Mouse (Mus musculus): ENCODE data around the gene Tnrc18. TPM values are rescaled to one million over a fixed set of nuclear protein-coding genes. Genes with fewer than 3 reads are reported as not detected.
A peak's percentile ranks its signal among the peaks of the same experiment; 100 is the strongest.

Gene Tnrc18
- polyA plus RNA-seq, 1 experiment from 2014 or later: 11.1 TPM

DNA sequence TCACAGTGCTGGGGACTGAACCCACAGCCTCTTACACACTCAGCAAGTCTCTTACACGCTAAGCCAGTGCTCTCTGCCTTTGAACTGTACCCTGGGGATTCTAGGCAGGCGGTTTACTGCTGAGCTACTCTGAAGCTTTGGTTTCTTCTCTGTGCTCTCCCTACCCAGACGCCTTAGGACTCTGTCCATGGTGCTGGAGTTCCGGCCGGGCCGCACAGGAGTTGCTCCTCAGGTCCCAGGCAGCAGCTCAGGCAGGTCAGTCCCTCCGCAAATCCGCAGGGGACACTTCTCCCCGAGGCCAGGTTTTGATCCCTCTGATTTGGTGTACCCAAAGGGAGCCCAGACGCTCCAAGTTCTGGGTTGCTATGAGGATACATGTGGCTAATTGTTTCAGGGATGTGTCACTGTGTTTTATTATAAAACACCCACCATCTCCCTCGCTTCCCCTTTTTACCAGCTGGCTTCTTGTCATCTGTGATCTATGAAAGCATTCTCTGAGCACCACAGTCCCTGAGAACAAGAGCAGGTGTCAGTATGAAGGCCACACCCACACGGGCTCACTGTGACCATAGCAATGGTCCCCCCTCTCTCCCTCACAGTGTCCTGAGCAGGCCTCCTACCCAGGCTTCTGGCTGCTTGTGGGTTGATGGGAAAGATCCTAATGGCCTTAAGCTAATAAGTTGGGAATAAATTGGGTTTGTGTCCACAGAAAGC is 122.7 kb downstream of the Tnrc18 start:
- Histone ChIP-seq H3K36me3 (ENCODE audit: control insufficient read depth, insufficient read depth, low read length) (no peaks in the 10 kb centered on the region), H3K4me1 (replicated peaks; ENCODE audit: control insufficient read depth, insufficient read depth, low read length) (no peaks in the 10 kb centered on the region), H3K9ac (ENCODE audit: low read depth, low read length) (no peak overlapping the region), H3K27ac (ENCODE audit: low read depth, low read length) (no peak overlapping the region), H3K4me2 (no peak overlapping the region), H3K9me3 (ENCODE audit: control insufficient read depth, low read length) (no peaks in the 10 kb centered on the region), H3K4me3 (ENCODE audit: low read depth, low read length) (no peak overlapping the region), H3K27me3 (replicated peaks; ENCODE audit: control insufficient read depth, insufficient read depth, low read length) (peaks cover 12% of the 10 kb centered on the region; the same call in 1 of the 2 replicates)
- 12% methylated on average over 12 of the region's 12 CpGs for WGBS
- ATAC-seq (replicated peaks; ENCODE audit: low FRiP score) (no peak), DNase-seq (ENCODE audit: low spot score) (peak; percentile 66)

DNA sequence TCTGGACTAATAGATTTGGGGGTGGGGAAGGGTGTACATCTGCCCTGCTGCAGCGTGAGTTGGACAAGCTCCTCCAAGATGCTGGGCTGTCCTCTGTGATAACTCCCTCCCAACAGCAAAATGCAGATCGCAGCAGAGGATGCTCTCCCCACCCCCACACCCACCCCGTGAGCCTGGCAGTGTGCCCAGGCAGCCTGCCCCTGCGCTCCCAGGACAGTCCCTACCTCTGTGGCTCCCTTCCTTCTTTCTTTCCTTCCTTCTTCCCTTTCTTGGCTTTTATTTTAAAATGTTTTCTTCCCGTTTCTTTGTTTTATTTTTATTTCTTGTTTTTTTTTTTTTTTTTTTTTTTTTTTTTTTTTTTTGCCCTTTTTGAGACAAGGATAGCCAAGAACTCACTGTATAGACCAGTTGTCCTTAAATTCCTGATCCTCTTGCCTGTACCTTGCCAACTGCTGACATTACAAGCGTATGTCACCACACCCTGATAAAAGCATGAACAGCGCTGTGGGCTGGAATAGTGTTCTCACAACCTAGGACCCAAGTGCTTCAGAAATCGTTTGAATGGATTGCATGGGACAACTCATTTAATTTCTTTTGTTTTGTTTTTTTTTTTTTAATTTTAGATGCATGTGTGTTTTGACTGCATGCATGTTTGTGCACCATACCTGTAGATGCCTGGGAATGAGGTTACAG is 123.6 kb downstream of the Tnrc18 start:
- no peak overlapping the region for H3K9ac ChIP-seq (ENCODE audit: low read depth, low read length)
- H3K4me2 ChIP-seq: no peak overlapping the region
- H3K9me3 ChIP-seq (ENCODE audit: control insufficient read depth, low read length): no peaks in the 10 kb centered on the region
- no peaks in the 10 kb centered on the region for H3K36me3 ChIP-seq (ENCODE audit: control insufficient read depth, insufficient read depth, low read length)
- H3K4me1 ChIP-seq (replicated peaks; ENCODE audit: control insufficient read depth, insufficient read depth, low read length): no peaks in the 10 kb centered on the region
- ATAC-seq (replicated peaks; ENCODE audit: low FRiP score) (no peak), DNase-seq (ENCODE audit: low spot score) (no peak)
- 51% methylated on average over 8 of the region's 8 CpGs for WGBS
- H3K27ac ChIP-seq (ENCODE audit: low read depth, low read length): no peak overlapping the region
- 0 out of 2 replicates have a peak, but pooled peaks cover 10% of the 10 kb centered on the region for H3K27me3 ChIP-seq (replicated peaks; ENCODE audit: control insufficient read depth, insufficient read depth, low read length)
- no peak overlapping the region for H3K4me3 ChIP-seq (ENCODE audit: low read depth, low read length)

DNA sequence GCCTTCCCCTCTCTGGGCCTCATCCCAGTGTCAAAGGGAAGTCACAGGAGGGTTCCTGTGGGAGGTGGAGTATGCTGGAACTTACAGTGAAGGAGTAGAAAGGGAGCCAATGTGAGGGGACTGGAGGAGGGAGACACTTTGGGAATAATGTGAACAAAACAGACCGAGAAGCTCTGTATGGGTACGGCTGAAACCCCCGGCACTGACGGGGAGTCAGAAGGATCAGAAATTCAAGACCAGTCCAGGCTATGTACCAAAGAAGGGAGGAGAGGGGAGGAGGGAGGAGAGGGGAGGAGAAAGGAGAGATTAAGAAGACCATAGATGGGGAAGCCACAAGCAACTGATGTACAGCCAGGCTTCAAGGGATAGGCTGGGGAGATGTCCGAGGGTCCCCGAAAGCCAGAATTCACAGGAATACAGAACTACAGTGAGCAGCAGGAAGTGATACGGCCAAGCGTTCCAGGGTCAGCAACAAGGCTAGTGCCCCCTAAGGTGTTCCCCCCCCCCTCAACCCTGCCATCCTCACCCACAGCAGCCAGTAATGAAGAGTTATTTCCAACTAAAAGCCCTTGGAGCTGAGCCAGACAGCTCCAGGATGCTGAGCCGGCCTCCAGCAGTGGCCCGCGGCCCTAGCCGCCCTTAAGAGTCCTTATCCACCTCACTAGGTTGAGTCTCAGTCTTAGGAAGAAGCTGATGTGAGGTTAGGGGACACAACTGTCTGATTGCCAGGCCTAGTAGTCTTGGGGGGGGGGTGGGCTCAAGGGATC is 124.3 kb downstream of the Tnrc18 start:
- Histone ChIP-seq H3K27ac (ENCODE audit: low read depth, low read length) (no peak overlapping the region), H3K36me3 (ENCODE audit: control insufficient read depth, insufficient read depth, low read length) (no peaks in the 10 kb centered on the region), H3K9me3 (ENCODE audit: control insufficient read depth, low read length) (no peaks in the 10 kb centered on the region), H3K4me3 (ENCODE audit: low read depth, low read length) (no peak overlapping the region), H3K4me2 (no peak overlapping the region), H3K27me3 (replicated peaks; ENCODE audit: control insufficient read depth, insufficient read depth, low read length) (0 out of 2 replicates have a peak, but pooled peaks cover 8% of the 10 kb centered on the region), H3K4me1 (replicated peaks; ENCODE audit: control insufficient read depth, insufficient read depth, low read length) (no peaks in the 10 kb centered on the region), H3K9ac (ENCODE audit: low read depth, low read length) (no peak overlapping the region)
- ATAC-seq (replicated peaks; ENCODE audit: low FRiP score) (no peak), DNase-seq (ENCODE audit: low spot score) (no peak)
- 71% methylated on average over 12 of the region's 12 CpGs for WGBS

DNA sequence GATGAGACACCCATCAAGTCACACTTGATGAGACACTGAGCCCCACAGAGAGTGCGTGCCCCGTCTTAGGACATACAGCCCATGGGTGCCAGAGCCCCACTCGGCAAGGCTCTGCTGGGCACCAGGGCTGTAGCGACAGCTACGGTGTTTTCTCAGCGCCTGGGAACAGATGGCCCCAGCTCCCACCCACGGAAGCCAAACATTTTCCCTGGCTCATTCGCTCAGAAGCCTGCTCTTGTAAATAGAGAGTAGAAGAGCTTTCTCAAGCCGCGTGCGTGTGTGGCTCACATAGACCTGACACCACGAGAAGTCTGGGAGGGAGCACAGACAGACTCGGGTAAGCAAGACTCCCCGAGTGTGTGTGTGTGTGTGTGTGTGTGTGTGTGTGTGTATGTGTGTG is 125.2 kb downstream of the Tnrc18 start, which contains the start of gene Slc29a4:
Slc29a4 (plus strand) TSS at position 265 of the 400 bp plus-strand sequence.
- no peak within 1 kb of the TSS for H3K9ac ChIP-seq (ENCODE audit: low read depth, low read length)
- ATAC-seq (replicated peaks; ENCODE audit: low FRiP score): no peak
- 63% methylated on average over 14 of the region's 14 CpGs for whole genome bisulfite sequencing

DNA sequence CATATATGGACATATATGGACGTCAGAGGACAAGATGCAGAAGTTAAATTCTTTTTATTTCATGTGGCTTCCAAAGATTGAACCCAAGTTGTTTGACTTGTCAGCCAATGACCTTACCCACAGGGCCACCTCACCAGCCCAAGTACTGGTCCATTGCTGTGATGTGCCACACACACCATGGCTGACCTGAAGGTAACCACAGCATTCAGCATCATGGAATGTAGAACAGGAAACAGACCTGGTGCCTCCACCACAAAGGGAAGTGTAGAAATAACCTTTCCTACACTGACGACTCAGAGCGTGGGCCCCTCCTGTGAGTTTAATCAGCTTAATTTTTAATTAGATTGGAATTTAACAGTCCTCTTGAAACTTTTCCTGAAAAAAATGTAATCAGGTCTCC is 127.1 kb downstream of the Tnrc18 start:
- WGBS: 53% methylated on average over 3 of the region's 3 CpGs
- Histone ChIP-seq H3K9ac (ENCODE audit: low read depth, low read length) (no peak overlapping the region), H3K36me3 (ENCODE audit: control insufficient read depth, insufficient read depth, low read length) (no peaks in the 10 kb centered on the region), H3K27ac (ENCODE audit: low read depth, low read length) (no peak overlapping the region), H3K4me3 (ENCODE audit: low read depth, low read length) (no peak overlapping the region), H3K4me1 (replicated peaks; ENCODE audit: control insufficient read depth, insufficient read depth, low read length) (no peaks in the 10 kb centered on the region), H3K27me3 (replicated peaks; ENCODE audit: control insufficient read depth, insufficient read depth, low read length) (0 out of 2 replicates have a peak, but pooled peaks cover 8% of the 10 kb centered on the region), H3K4me2 (no peak overlapping the region), H3K9me3 (ENCODE audit: control insufficient read depth, low read length) (no peaks in the 10 kb centered on the region)
- ATAC-seq (replicated peaks; ENCODE audit: low FRiP score) (no peak), DNase-seq (ENCODE audit: low spot score) (no peak)

More for the DNA sequence above, 125.2 kb downstream of the Tnrc18 start, which contains the start of gene Slc29a4:
- no peak for DNase-seq (ENCODE audit: low spot score)
- Histone ChIP-seq H3K27me3 (replicated peaks; ENCODE audit: control insufficient read depth, insufficient read depth, low read length) (0 out of 2 replicates have a peak, but pooled peaks cover 8% of the 10 kb centered on the region), H3K36me3 (ENCODE audit: control insufficient read depth, insufficient read depth, low read length) (no peaks in the 10 kb centered on the region), H3K4me2 (no peak within 1 kb of the TSS), H3K9me3 (ENCODE audit: control insufficient read depth, low read length) (no peaks in the 10 kb centered on the region), H3K4me3 (ENCODE audit: low read depth, low read length) (no peak within 1 kb of the TSS), H3K27ac (ENCODE audit: low read depth, low read length) (no peak within 1 kb of the TSS), H3K4me1 (replicated peaks; ENCODE audit: control insufficient read depth, insufficient read depth, low read length) (no peaks in the 10 kb centered on the region)

DNA sequence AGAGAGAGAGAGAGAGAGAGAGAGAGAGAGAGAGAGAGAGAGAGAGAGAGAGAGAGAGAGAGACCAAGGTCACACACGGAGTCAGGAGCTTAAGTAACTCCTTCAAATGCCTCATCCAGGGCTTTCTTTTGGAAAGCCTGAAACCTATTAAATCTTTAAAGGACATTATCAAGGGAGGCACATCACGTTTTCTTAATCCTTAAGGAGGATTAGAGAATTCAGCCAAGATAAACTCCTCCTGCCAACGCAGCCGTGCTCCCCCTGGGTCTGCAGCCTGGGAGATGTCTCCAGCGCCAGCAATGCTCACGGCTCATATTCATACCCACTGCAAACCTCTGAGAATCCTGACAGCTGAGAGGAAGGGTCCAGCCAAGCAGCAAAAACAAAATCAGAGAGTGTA is 128.6 kb downstream of the Tnrc18 start:
- Histone ChIP-seq H3K4me1 (replicated peaks; ENCODE audit: control insufficient read depth, insufficient read depth, low read length) (no peaks in the 10 kb centered on the region), H3K4me3 (ENCODE audit: low read depth, low read length) (no peak overlapping the region), H3K27me3 (replicated peaks; ENCODE audit: control insufficient read depth, insufficient read depth, low read length) (0 out of 2 replicates have a peak, but pooled peaks cover 3% of the 10 kb centered on the region), H3K4me2 (no peak overlapping the region), H3K27ac (ENCODE audit: low read depth, low read length) (no peak overlapping the region), H3K9me3 (ENCODE audit: control insufficient read depth, low read length) (no peaks in the 10 kb centered on the region), H3K36me3 (ENCODE audit: control insufficient read depth, insufficient read depth, low read length) (no peaks in the 10 kb centered on the region), H3K9ac (ENCODE audit: low read depth, low read length) (no peak overlapping the region)
- DNase-seq (ENCODE audit: low spot score) (no peak), ATAC-seq (replicated peaks; ENCODE audit: low FRiP score) (no peak)
- 47% methylated on average over 6 of the region's 6 CpGs for WGBS

DNA sequence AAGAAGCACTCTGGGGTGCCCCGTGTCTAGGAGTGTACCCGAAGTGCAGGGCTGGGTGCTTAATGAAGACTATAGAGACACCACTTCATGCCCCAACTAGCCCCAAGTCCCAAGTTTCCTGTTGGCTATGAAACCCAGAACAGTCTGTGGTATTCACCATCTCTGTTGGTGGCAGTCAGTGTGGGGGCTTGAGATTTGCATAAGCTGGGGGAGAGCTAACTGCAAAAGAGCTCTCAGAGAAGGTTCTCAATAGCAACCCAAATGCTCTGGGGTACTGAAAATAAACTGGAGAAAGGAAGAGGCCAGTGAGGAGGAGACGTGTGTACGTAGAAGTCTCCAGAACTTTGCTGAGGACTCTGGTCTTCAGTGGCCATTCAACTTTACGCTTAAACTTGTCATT is 134.9 kb downstream of the Tnrc18 start:
- no peak overlapping the region for H3K27ac ChIP-seq (ENCODE audit: low read depth, low read length)
- peaks cover 2% of the 10 kb centered on the region; the same call in 1 of the 2 replicates for H3K9me3 ChIP-seq (ENCODE audit: control insufficient read depth, low read length)
- peaks cover 10% of the 10 kb centered on the region for H3K4me1 ChIP-seq (replicated peaks; ENCODE audit: control insufficient read depth, insufficient read depth, low read length)
- 86% methylated on average over 5 of the region's 5 CpGs for WGBS
- ATAC-seq (replicated peaks; ENCODE audit: low FRiP score) (no peak), DNase-seq (ENCODE audit: low spot score) (no peak)
- no peak overlapping the region for H3K9ac ChIP-seq (ENCODE audit: low read depth, low read length)
- no peaks in the 10 kb centered on the region for H3K36me3 ChIP-seq (ENCODE audit: control insufficient read depth, insufficient read depth, low read length)
- H3K27me3 ChIP-seq (replicated peaks; ENCODE audit: control insufficient read depth, insufficient read depth, low read length): no peaks in the 10 kb centered on the region
- no peak overlapping the region for H3K4me2 ChIP-seq
- no peak overlapping the region for H3K4me3 ChIP-seq (ENCODE audit: low read depth, low read length)

DNA sequence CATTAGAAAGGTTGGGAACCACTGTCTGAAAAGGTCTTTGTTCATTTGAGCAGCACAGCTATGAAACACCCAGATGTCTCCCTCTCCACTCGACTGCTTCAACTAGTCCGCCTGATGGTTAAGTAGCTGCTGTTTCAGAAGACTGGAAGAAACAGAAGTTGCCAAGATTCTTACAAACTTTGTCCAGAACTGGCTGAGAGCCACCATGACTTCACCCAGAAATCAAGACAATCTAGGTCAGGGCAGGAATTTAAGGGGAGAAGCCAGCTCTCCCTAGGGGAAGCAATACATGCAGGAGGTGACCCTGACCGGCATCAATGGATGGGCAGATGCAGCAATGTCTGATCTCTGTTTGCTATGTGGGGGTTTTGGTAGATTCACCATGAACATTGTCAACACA is 135.6 kb downstream of the Tnrc18 start:
- Histone ChIP-seq H3K4me3 (ENCODE audit: low read depth, low read length) (no peak overlapping the region), H3K27ac (ENCODE audit: low read depth, low read length) (no peak overlapping the region), H3K9ac (ENCODE audit: low read depth, low read length) (no peak overlapping the region), H3K27me3 (replicated peaks; ENCODE audit: control insufficient read depth, insufficient read depth, low read length) (no peaks in the 10 kb centered on the region), H3K36me3 (ENCODE audit: control insufficient read depth, insufficient read depth, low read length) (no peaks in the 10 kb centered on the region), H3K9me3 (ENCODE audit: control insufficient read depth, low read length) (peaks cover 2% of the 10 kb centered on the region; the same call in 1 of the 2 replicates), H3K4me1 (replicated peaks; ENCODE audit: control insufficient read depth, insufficient read depth, low read length) (peaks cover 10% of the 10 kb centered on the region), H3K4me2 (no peak overlapping the region)
- 76% methylated on average over 3 of the region's 3 CpGs for WGBS
- ATAC-seq (replicated peaks; ENCODE audit: low FRiP score): no peak
- DNase-seq (ENCODE audit: low spot score): no peak

Measured in liver, embryonic 11.5 days (tissue).